ENCODE assay signal across 24 mouse cellular contexts in genomic region chr7:64014227-64014626, GRCm38 (mm10).
DNase-seq lines count a peak whose midpoint lies in the region; ATAC-seq and TF ChIP-seq lines count a peak whose summit lies in the region.
"Had no signal": no experiment of that assay in that cellular context is flagged by ENCODE, and none has a peak within 500 bp of the region (broad histone marks: within the 10 kb centered on the region; RNA-seq: fewer than 3 reads in every experiment).

No protein-coding gene starts in this region.

- no peak for TF ChIP-seq POLR2A in heart, adult 2 months (IDR thresholded peaks at IDR 0.05; ENCODE audit: insufficient read depth, low read depth, low read length)
- TF ChIP-seq POLR2A in MEL (IDR thresholded peaks at IDR 0.05; ENCODE audit: control insufficient read depth in 1 of 2, insufficient read depth in 1 of 2, low read depth in 1 of 2, low read length in 2 of 2, poor library complexity in 1 of 2): peak in 1 of 2 experiments; percentile 67; a peak in 2 of 4 replicates

- no peak overlapping the region for H3K27ac ChIP-seq in heart, embryonic 14.5 days (replicated peaks in 1 of 2; ENCODE audit: control insufficient read depth in 1 of 2, insufficient read depth in 1 of 2, low read depth in 2 of 2, low read length in 2 of 2)
- H3K27ac ChIP-seq in heart, adult 2 months: no peak overlapping the region
- H3K27ac ChIP-seq in MEL (ENCODE audit: control insufficient read depth, low read depth, low read length): peak overlapping the region; percentile 91
- H3K27ac ChIP-seq in liver, embryonic 16.5 days (ENCODE audit: low read length): peak overlapping the region; percentile 75
- no peak overlapping the region for H3K27ac ChIP-seq in forebrain, embryonic 15.5 days (replicated peaks)
- H3K27ac ChIP-seq: forebrain, embryonic 13.5 days; heart, embryonic 15.5 days; hindbrain, embryonic 15.5 days; kidney, postnatal 0 days; limb, embryonic 10.5 days; midbrain, embryonic 15.5 days; neural tube, embryonic 12.5 days; stomach, embryonic 15.5 days had no signal

- no peaks in the 10 kb centered on the region for H3K36me3 ChIP-seq in heart, embryonic 14.5 days (ENCODE audit: control insufficient read depth, insufficient read depth, low read length)
- no peaks in the 10 kb centered on the region for H3K36me3 ChIP-seq in heart, adult 2 months (ENCODE audit: control insufficient read depth, insufficient read depth, low read length)
- peaks cover 0 to 21% of the 10 kb centered on the region in 2 experiments; a peak in 2 of 4 replicates for H3K36me3 ChIP-seq in MEL (ENCODE audit: control insufficient read depth in 1 of 2, insufficient read depth in 2 of 2, low read length in 2 of 2)
- no peaks in the 10 kb centered on the region for H3K36me3 ChIP-seq in liver, embryonic 16.5 days (ENCODE audit: control insufficient read depth, insufficient read depth)
- H3K36me3 ChIP-seq in forebrain, embryonic 15.5 days: no peaks in the 10 kb centered on the region
- H3K36me3 ChIP-seq: heart, embryonic 15.5 days; hindbrain, embryonic 15.5 days; limb, embryonic 10.5 days; midbrain, embryonic 15.5 days; neural tube, embryonic 12.5 days; stomach, embryonic 15.5 days had no signal

- no peak overlapping the region for H3K9ac ChIP-seq in heart, embryonic 14.5 days (ENCODE audit: low read length)
- H3K9ac ChIP-seq in heart, adult 2 months (ENCODE audit: low read depth, low read length): no peak overlapping the region
- H3K9ac ChIP-seq in MEL (ENCODE audit: control insufficient read depth, low read depth, low read length, poor library complexity, severe bottlenecking): peak overlapping the region; percentile 55
- H3K9ac ChIP-seq in liver, embryonic 16.5 days (ENCODE audit: low read depth, low read length): peak overlapping the region; percentile 22; the same call in 1 of the 2 replicates
- no peak overlapping the region for H3K9ac ChIP-seq in forebrain, embryonic 15.5 days (replicated peaks)
- H3K9ac ChIP-seq: forebrain, embryonic 13.5 days; heart, embryonic 15.5 days; hindbrain, embryonic 15.5 days; midbrain, embryonic 15.5 days; neural tube, embryonic 12.5 days; stomach, embryonic 15.5 days had no signal

- no peaks in the 10 kb centered on the region for H3K79me2 ChIP-seq in heart, adult 2 months (replicated peaks; ENCODE audit: control insufficient read depth, insufficient read depth, low read length)
- no peaks in the 10 kb centered on the region; the same call in 1 of the 2 replicates for H3K79me2 ChIP-seq in MEL (ENCODE audit: control insufficient read depth, insufficient read depth, low read length, poor library complexity)

- no peak for DNase-seq in heart, adult 2 months
- peak; percentile 79 for DNase-seq in MEL (ENCODE audit: low read depth, low spot score)
- DNase-seq in liver: peak; percentile 77
- DNase-seq in adrenal gland, adult 2 months: no peak
- DNase-seq in left cerebral cortex, postnatal 10 days (ENCODE audit: extremely low spot score in 1 of 2, low spot score in 2 of 2): no peak
- DNase-seq: adrenal gland, postnatal 14 days; cerebellum, adult 2 months; gastrocnemius, postnatal 10 days; heart, adult 11 months; kidney, adult 2 months; layer of hippocampus, adult 9-11 months; thymus, adult 18-20 months had no signal

- no peak overlapping the region for H3K4me3 ChIP-seq in heart, embryonic 14.5 days (ENCODE audit: control insufficient read depth in 1 of 2, insufficient read depth in 1 of 2, low read depth in 1 of 2, low read length in 2 of 2)
- no peak overlapping the region for H3K4me3 ChIP-seq in heart, adult 2 months
- peak overlapping the region; percentile 26 to 43 for H3K4me3 ChIP-seq in MEL (ENCODE audit: control insufficient read depth in 1 of 2, insufficient read depth in 1 of 2, low read depth in 2 of 2, low read length in 2 of 2)
- H3K4me3 ChIP-seq in liver, embryonic 16.5 days (ENCODE audit: low read depth, low read length): no peak overlapping the region
- H3K4me3 ChIP-seq in forebrain, embryonic 15.5 days: no peak overlapping the region
- H3K4me3 ChIP-seq: forebrain, embryonic 13.5 days; heart, embryonic 15.5 days; hindbrain, embryonic 15.5 days; limb, embryonic 10.5 days; midbrain, embryonic 15.5 days; neural tube, embryonic 12.5 days; stomach, embryonic 15.5 days had no signal

- 0 out of 2 replicates have a peak, but pooled peaks have one; percentile 23 for ATAC-seq in heart, embryonic 14.5 days (ENCODE audit: insufficient number of reproducible peaks, insufficient read depth, low FRiP score, low read depth)
- peak; percentile 80 for ATAC-seq in liver, embryonic 16.5 days (ENCODE audit: low read depth)
- no peak for ATAC-seq in forebrain, embryonic 15.5 days (replicated peaks)
- ATAC-seq: forebrain, embryonic 13.5 days; lung, postnatal 0 days; midbrain, embryonic 15.5 days had no signal

- TF ChIP-seq RAD21 in MEL (IDR thresholded peaks at IDR 0.05; ENCODE audit: low read depth, low read length): no peak; the same call in 1 of the 2 replicates

- no peak overlapping the region for H3K4me2 ChIP-seq in heart, embryonic 14.5 days (ENCODE audit: low read length)
- peak overlapping the region; percentile 46 for H3K4me2 ChIP-seq in liver, embryonic 16.5 days (ENCODE audit: low read depth, low read length)
- H3K4me2 ChIP-seq in forebrain, embryonic 15.5 days (replicated peaks): no peak overlapping the region
- H3K4me2 ChIP-seq: forebrain, embryonic 13.5 days; heart, embryonic 15.5 days; hindbrain, embryonic 15.5 days; midbrain, embryonic 15.5 days; neural tube, embryonic 12.5 days; stomach, embryonic 15.5 days had no signal

- no peaks in the 10 kb centered on the region for H3K9me3 ChIP-seq in heart, embryonic 14.5 days (ENCODE audit: control insufficient read depth, low read length)
- no peaks in the 10 kb centered on the region for H3K9me3 ChIP-seq in MEL (replicated peaks; ENCODE audit: insufficient read depth, low read length)
- H3K9me3 ChIP-seq in liver, embryonic 16.5 days (replicated peaks; ENCODE audit: control insufficient read depth, low read length): no peaks in the 10 kb centered on the region
- H3K9me3 ChIP-seq in forebrain, embryonic 15.5 days: no peaks in the 10 kb centered on the region
- H3K9me3 ChIP-seq: forebrain, embryonic 13.5 days; heart, embryonic 15.5 days; hindbrain, embryonic 15.5 days; limb, embryonic 10.5 days; midbrain, embryonic 15.5 days; neural tube, embryonic 12.5 days; stomach, embryonic 15.5 days had no signal

- intact Hi-C loops in heart, adult 2 months (cut with DNase I): no loop called here
- intact Hi-C loops in left cerebral cortex, postnatal 10 days (cut with DNase I): no loop called here

- TF ChIP-seq CTCF in heart, adult 2 months (IDR thresholded peaks at IDR 0.05): no peak
- TF ChIP-seq CTCF in MEL (IDR thresholded peaks at IDR 0.05 in 2 of 3, conservative IDR thresholded peaks at IDR 0.05 in 1 of 3; ENCODE audit: control insufficient read depth in 1 of 3, insufficient read depth in 1 of 3, low read depth in 2 of 3, low read length in 3 of 3, poor library complexity in 1 of 3, severe bottlenecking in 1 of 3): no peak

- no peaks in the 10 kb centered on the region for H3K27me3 ChIP-seq in heart, embryonic 14.5 days (ENCODE audit: control insufficient read depth, insufficient read depth, low read length)
- no peaks in the 10 kb centered on the region for H3K27me3 ChIP-seq in heart, adult 2 months (ENCODE audit: control insufficient read depth, insufficient read depth, low read length)
- no peaks in the 10 kb centered on the region for H3K27me3 ChIP-seq in MEL (ENCODE audit: control insufficient read depth in 1 of 2, insufficient read depth in 2 of 2, low read length in 2 of 2)
- H3K27me3 ChIP-seq in liver, embryonic 16.5 days (ENCODE audit: control insufficient read depth, insufficient read depth, low read depth, low read length): no peaks in the 10 kb centered on the region
- H3K27me3 ChIP-seq in forebrain, embryonic 15.5 days: no peaks in the 10 kb centered on the region
- H3K27me3 ChIP-seq: forebrain, embryonic 13.5 days; heart, embryonic 15.5 days; hindbrain, embryonic 15.5 days; midbrain, embryonic 15.5 days; neural tube, embryonic 12.5 days; stomach, embryonic 15.5 days had no signal

- WGBS in heart, embryonic 14.5 days: 33% methylated on average over 7 of the region's 7 CpGs
- 60% methylated on average over 7 of the region's 7 CpGs for WGBS in heart, adult 2 months
- 31% methylated on average over 7 of the region's 7 CpGs for whole genome bisulfite sequencing in liver, embryonic 16.5 days (ENCODE audit: insufficient replicate concordance)
- WGBS in forebrain, embryonic 15.5 days: 90% methylated on average over 7 of the region's 7 CpGs

- TF ChIP-seq EP300 in heart, adult 2 months (IDR thresholded peaks at IDR 0.05; ENCODE audit: insufficient read depth, low read depth, low read length): no peak
- TF ChIP-seq EP300 in MEL (IDR thresholded peaks at IDR 0.05; ENCODE audit: low read depth in 1 of 2, low read length in 2 of 2): peak; percentile 63 to 88

- H3K4me1 ChIP-seq in heart, embryonic 14.5 days (ENCODE audit: control insufficient read depth in 2 of 2, insufficient read depth in 2 of 2, low read length in 2 of 2): peaks cover 5 to 10% of the 10 kb centered on the region in 2 experiments; a peak in 3 of 4 replicates
- no peaks in the 10 kb centered on the region for H3K4me1 ChIP-seq in heart, adult 2 months (ENCODE audit: control insufficient read depth, insufficient read depth, low read length)
- peaks cover 23 to 36% of the 10 kb centered on the region in 2 experiments for H3K4me1 ChIP-seq in MEL (ENCODE audit: control insufficient read depth in 1 of 2, insufficient read depth in 2 of 2, low read length in 2 of 2)
- H3K4me1 ChIP-seq in liver, embryonic 16.5 days (ENCODE audit: control insufficient read depth, low read depth, low read length): peaks cover 33% of the 10 kb centered on the region
- peaks cover 4% of the 10 kb centered on the region; the same call in 1 of the 2 replicates for H3K4me1 ChIP-seq in forebrain, embryonic 15.5 days
- H3K4me1 ChIP-seq: forebrain, embryonic 13.5 days; hindbrain, embryonic 15.5 days; limb, embryonic 10.5 days; midbrain, embryonic 15.5 days; neural tube, embryonic 12.5 days; stomach, embryonic 15.5 days had no signal

TF ChIP-seq in MEL, 35 proteins besides CTCF, POLR2A, EP300 and RAD21 (continues in another document):
- TF ChIP-seq TBP (IDR thresholded peaks at IDR 0.05; ENCODE audit: low read depth, low read length) (peak; percentile 32; the same call in 1 of the 2 replicates), KAT2A (conservative IDR thresholded peaks at IDR 0.05; ENCODE audit: low read depth, low read length) (0 out of 2 replicates have a peak, but pooled peaks have one; percentile 39), MYB (IDR thresholded peaks at IDR 0.05; ENCODE audit: low read depth, low read length) (peak; percentile 34; the same call in 1 of the 2 replicates), HCFC1 (IDR thresholded peaks at IDR 0.05; ENCODE audit: low read depth, low read length) (peak; percentile 26; the same call in 1 of the 2 replicates), TCF12 (IDR thresholded peaks at IDR 0.05; ENCODE audit: low read depth, low read length) (peak; percentile 83), MEF2A (IDR thresholded peaks at IDR 0.05; ENCODE audit: extremely low read depth, insufficient replicate concordance, low read depth, low read length, poor library complexity, severe bottlenecking) (no peak), MAZ (IDR thresholded peaks at IDR 0.05; ENCODE audit: low read depth, low read length) (no peak), RCOR1 (IDR thresholded peaks at IDR 0.05; ENCODE audit: low read depth, low read length) (no peak)

Comparison
In these comparisons a context has a peak if more than half of its experiments do, and no peak if none do; other contexts are left out.
1. H3K27ac ChIP-seq: peak in MEL (single experiment) and liver, embryonic 16.5 days (single experiment); none in heart, embryonic 14.5 days (0 of 2), heart, adult 2 months (single experiment) and forebrain, embryonic 15.5 days (single experiment).
2. H3K4me3 ChIP-seq: peak in MEL (2 of 2); none in heart, embryonic 14.5 days (0 of 2), heart, adult 2 months (single experiment), liver, embryonic 16.5 days (single experiment) and forebrain, embryonic 15.5 days (single experiment).
3. H3K9ac ChIP-seq: peak in MEL (single experiment) and liver, embryonic 16.5 days (single experiment); none in heart, embryonic 14.5 days (single experiment), heart, adult 2 months (single experiment) and forebrain, embryonic 15.5 days (single experiment).
4. DNase-seq: peak in MEL (single experiment) and liver (single experiment); none in heart, adult 2 months (0 of 2), adrenal gland, adult 2 months (single experiment) and left cerebral cortex, postnatal 10 days (0 of 2).